Mouse (Mus musculus): ENCODE data around the gene E030030I06Rik. TPM values are rescaled to one million over a fixed set of nuclear protein-coding genes. Genes with fewer than 3 reads are reported as not detected.
A peak's percentile ranks its signal among the peaks of the same experiment; 100 is the strongest.
"Not testable (repeated sequence)": the region's sequence is repeated elsewhere in the genome, so short reads cannot be mapped to it uniquely, and the experiment has no call there.

The E030030I06Rik gene
- total and polyA plus RNA-seq, 2 experiments from 2014 or later: 1.9 TPM; not detected in 1

DNA sequence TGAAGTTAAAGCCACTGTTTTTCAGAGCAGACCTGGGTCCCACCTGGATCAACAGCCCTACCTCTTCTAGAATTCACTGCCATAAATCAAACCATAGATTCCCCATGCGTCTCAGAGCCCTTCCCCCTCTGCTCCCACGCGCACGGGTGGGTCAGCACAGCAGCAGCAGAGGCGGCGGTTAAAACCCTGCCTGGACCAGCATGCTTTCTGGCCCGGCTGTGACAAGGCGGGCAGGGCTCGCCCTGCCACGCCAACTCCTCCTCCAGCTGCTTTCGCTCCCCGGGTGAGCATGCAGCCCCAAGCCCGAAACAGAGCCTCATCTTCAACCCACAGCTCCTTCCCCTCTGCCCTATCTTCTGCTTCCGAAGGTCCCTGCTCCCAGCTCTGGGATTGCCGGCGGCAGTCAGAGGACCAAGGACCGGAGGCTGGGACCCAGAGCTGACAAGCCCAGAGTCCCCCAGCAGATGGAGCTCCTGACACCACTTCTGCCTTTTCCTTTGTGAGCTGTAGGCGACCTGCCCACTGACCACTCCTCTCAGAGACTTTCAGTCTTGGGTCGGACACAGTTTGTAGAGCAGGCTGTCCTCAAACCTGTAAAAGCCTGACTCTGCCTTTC, 8.3 kb downstream of the E030030I06Rik start:
- no peaks in the 10 kb centered on the region for H3K4me1 ChIP-seq (ENCODE audit: insufficient read depth, low read length)
- H3K4me2 ChIP-seq (ENCODE audit: low read depth, low read length, poor library complexity, severe bottlenecking): peak overlapping the region; percentile 53
- ATAC-seq (ENCODE audit: low FRiP score) (peak; percentile 49), DNase-seq (ENCODE audit: low spot score) (peak; percentile 81)
- no peaks in the 10 kb centered on the region for H3K36me3 ChIP-seq (ENCODE audit: insufficient read depth, low read length)
- H3K27me3 ChIP-seq (ENCODE audit: insufficient read depth, low read length): no peaks in the 10 kb centered on the region
- H3K27ac ChIP-seq (ENCODE audit: low read depth, low read length): no peak overlapping the region
- H3K9ac ChIP-seq (replicated peaks; ENCODE audit: low read length, poor library complexity, severe bottlenecking): 0 out of 2 replicates have a peak overlapping the region, but pooled peaks have one; percentile 6
- TF ChIP-seq CTCF (IDR thresholded peaks at IDR 0.05): peak; percentile 77
- H3K4me3 ChIP-seq (ENCODE audit: low read depth, low read length): peak overlapping the region; percentile 38
- H3K9me3 ChIP-seq (ENCODE audit: low read length): no peaks in the 10 kb centered on the region
- WGBS: under 1% methylated on average over 19 of the region's 19 CpGs

GRCm38 (mm10) chr10:22074531-22074930, 74.5 kb downstream of the E030030I06Rik start:
- Histone ChIP-seq H3K4me3 (ENCODE audit: low read depth, low read length) (no peak overlapping the region), H3K27me3 (ENCODE audit: insufficient read depth, low read length) (no peaks in the 10 kb centered on the region), H3K27ac (ENCODE audit: low read depth, low read length) (no peak overlapping the region), H3K4me2 (ENCODE audit: low read depth, low read length, poor library complexity, severe bottlenecking) (no peak overlapping the region), H3K36me3 (ENCODE audit: insufficient read depth, low read length) (no peaks in the 10 kb centered on the region), H3K9me3 (ENCODE audit: low read length) (no peaks in the 10 kb centered on the region), H3K9ac (replicated peaks; ENCODE audit: low read length, poor library complexity, severe bottlenecking) (no peak overlapping the region), H3K4me1 (ENCODE audit: insufficient read depth, low read length) (no peaks in the 10 kb centered on the region)
- TF ChIP-seq CTCF (IDR thresholded peaks at IDR 0.05): no peak
- ATAC-seq (ENCODE audit: low FRiP score): no peak
- WGBS: 88% methylated on average over 2 of the region's 2 CpGs
- DNase-seq (ENCODE audit: low spot score): no peak

- Histone ChIP-seq H3K4me2 (ENCODE audit: low read depth, low read length, poor library complexity, severe bottlenecking) (no peak overlapping the region), H3K4me1 (ENCODE audit: insufficient read depth, low read length) (no peaks in the 10 kb centered on the region), H3K27ac (ENCODE audit: low read depth, low read length) (no peak overlapping the region), H3K36me3 (ENCODE audit: insufficient read depth, low read length) (no peaks in the 10 kb centered on the region), H3K27me3 (ENCODE audit: insufficient read depth, low read length) (no peaks in the 10 kb centered on the region), H3K9me3 (ENCODE audit: low read length) (no peaks in the 10 kb centered on the region), H3K4me3 (ENCODE audit: low read depth, low read length) (no peak overlapping the region), H3K9ac (replicated peaks; ENCODE audit: low read length, poor library complexity, severe bottlenecking) (no peak overlapping the region)
- DNase-seq (ENCODE audit: low spot score) (no peak), ATAC-seq (ENCODE audit: low FRiP score) (no peak)
- TF ChIP-seq CTCF (IDR thresholded peaks at IDR 0.05): no peak; the same call in 1 of the 2 replicates
- 73% methylated on average over 2 of the region's 2 CpGs for whole genome bisulfite sequencing
Measured at GRCm38 (mm10) chr10:22072739-22073138, 76.3 kb downstream of the E030030I06Rik start.

- Histone ChIP-seq H3K4me2 (ENCODE audit: low read depth, low read length, poor library complexity, severe bottlenecking) (no peak overlapping the region), H3K4me3 (ENCODE audit: low read depth, low read length) (no peak overlapping the region), H3K36me3 (ENCODE audit: insufficient read depth, low read length) (no peaks in the 10 kb centered on the region), H3K4me1 (ENCODE audit: insufficient read depth, low read length) (no peaks in the 10 kb centered on the region), H3K27ac (ENCODE audit: low read depth, low read length) (no peak overlapping the region), H3K27me3 (ENCODE audit: insufficient read depth, low read length) (no peaks in the 10 kb centered on the region), H3K9ac (replicated peaks; ENCODE audit: low read length, poor library complexity, severe bottlenecking) (no peak overlapping the region), H3K9me3 (ENCODE audit: low read length) (no peaks in the 10 kb centered on the region)
- DNase-seq (ENCODE audit: low spot score): no peak
- TF ChIP-seq CTCF (IDR thresholded peaks at IDR 0.05): no peak
- ATAC-seq (ENCODE audit: low FRiP score): no peak
- WGBS: 69% methylated on average over 4 of the region's 4 CpGs
Measured at GRCm38 (mm10) chr10:22070576-22070975, 78.5 kb downstream of the E030030I06Rik start.

DNA sequence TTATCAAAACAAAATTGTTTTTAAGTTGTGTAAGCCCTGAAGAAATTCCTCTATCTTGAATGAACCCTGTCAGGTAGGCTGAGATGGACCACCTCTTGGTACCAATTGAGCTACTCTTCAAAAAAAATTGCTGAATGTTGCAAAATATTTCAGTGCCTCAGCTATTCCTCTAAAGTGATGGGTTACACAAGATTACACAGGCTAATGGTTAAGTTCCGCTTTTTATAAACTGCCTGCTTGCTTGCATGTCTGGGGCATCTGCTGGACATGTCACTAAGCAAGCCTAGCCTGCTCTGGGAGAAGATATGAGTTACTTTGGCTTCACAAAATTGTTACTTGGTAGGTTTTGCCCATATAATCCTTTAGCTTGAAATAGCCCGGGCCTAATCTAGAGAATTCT, 78.9 kb downstream of the E030030I06Rik start:
- H3K27ac ChIP-seq (ENCODE audit: low read depth, low read length): no peak overlapping the region
- 95% methylated on average over 2 of the region's 2 CpGs for WGBS
- no peak overlapping the region for H3K9ac ChIP-seq (replicated peaks; ENCODE audit: low read length, poor library complexity, severe bottlenecking)
- DNase-seq (ENCODE audit: low spot score): no peak
- H3K27me3 ChIP-seq (ENCODE audit: insufficient read depth, low read length): no peaks in the 10 kb centered on the region
- H3K4me1 ChIP-seq (ENCODE audit: insufficient read depth, low read length): no peaks in the 10 kb centered on the region
- TF ChIP-seq CTCF (IDR thresholded peaks at IDR 0.05): no peak
- H3K9me3 ChIP-seq (ENCODE audit: low read length): no peaks in the 10 kb centered on the region
- no peak overlapping the region for H3K4me2 ChIP-seq (ENCODE audit: low read depth, low read length, poor library complexity, severe bottlenecking)
- H3K4me3 ChIP-seq (ENCODE audit: low read depth, low read length): no peak overlapping the region
- ATAC-seq (ENCODE audit: low FRiP score): no peak
- no peaks in the 10 kb centered on the region for H3K36me3 ChIP-seq (ENCODE audit: insufficient read depth, low read length)

DNA sequence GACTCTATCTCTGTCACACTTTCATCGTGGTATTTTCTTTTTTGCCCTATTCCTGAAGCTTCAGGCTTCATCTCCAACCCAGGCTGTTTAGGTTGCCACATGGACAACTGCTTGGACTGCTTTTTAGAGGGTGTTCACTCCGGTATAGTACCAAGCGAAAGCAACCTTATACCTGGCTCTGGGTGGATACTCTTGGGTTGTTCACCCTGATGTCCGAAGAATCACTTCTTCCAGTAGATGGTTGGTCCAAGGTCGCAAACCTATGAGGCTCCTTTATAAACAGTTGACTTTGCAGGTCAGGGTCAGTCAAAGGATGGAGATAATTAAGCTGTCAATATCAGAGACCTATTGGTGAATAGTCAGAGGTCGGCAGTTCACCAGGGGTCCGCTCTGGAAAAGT, 81.1 kb downstream of the E030030I06Rik start, which contains the start of gene 4930444G20Rik:
Gene 4930444G20Rik (minus strand): TSS at position 101 of the 400 bp plus-strand sequence.
- not testable (repeated sequence) for H3K27ac ChIP-seq (ENCODE audit: low read depth, low read length); H3K9me3 ChIP-seq (ENCODE audit: low read length); H3K27me3 ChIP-seq (ENCODE audit: insufficient read depth, low read length); H3K9ac ChIP-seq (replicated peaks; ENCODE audit: low read length, poor library complexity, severe bottlenecking); H3K4me1 ChIP-seq (ENCODE audit: insufficient read depth, low read length); ATAC-seq (ENCODE audit: low FRiP score); H3K4me3 ChIP-seq (ENCODE audit: low read depth, low read length); H3K4me2 ChIP-seq (ENCODE audit: low read depth, low read length, poor library complexity, severe bottlenecking); H3K36me3 ChIP-seq (ENCODE audit: insufficient read depth, low read length); DNase-seq (ENCODE audit: low spot score)
- WGBS: 94% methylated on average over 7 of the region's 7 CpGs

Other genes with a start within 250 kb of the E030030I06Rik start
- gene 4930444G20Rik, start 81.2 kb downstream of the E030030I06Rik start, total RNA-seq (2014; rRNA removed): not detected in 2 replicates
- not detected in 2 replicates for gene 4930444G20Rik, start 81.2 kb downstream of the E030030I06Rik start, polyA plus RNA-seq (2015; fragmentation: Nextera tagmentation; extraction: Ambion mirVana)
- 0.11 and 0.19 TPM in 2 replicates for gene Raet1e, start 9.3 kb upstream of the E030030I06Rik start, total RNA-seq (2014; rRNA removed)
- not detected in 2 replicates for gene Raet1e, start 9.3 kb upstream of the E030030I06Rik start, polyA plus RNA-seq (2015; fragmentation: Nextera tagmentation; extraction: Ambion mirVana)
- 3.4 TPM in 1 of 2 replicates, not detected in the other for gene H60b, start 9.3 kb upstream of the E030030I06Rik start, total RNA-seq (2014; rRNA removed)
- gene H60b, start 9.3 kb upstream of the E030030I06Rik start, polyA plus RNA-seq (2015; fragmentation: Nextera tagmentation; extraction: Ambion mirVana): 0.28 TPM in 1 of 2 replicates, not detected in the other
- gene Raet1d, start 211.3 kb upstream of the E030030I06Rik start, total RNA-seq (2014; rRNA removed): 0.33 and 0.77 TPM in 2 replicates
- 0.62 and 0.82 TPM in 2 replicates for gene Raet1d, start 211.3 kb upstream of the E030030I06Rik start, polyA plus RNA-seq (2015; fragmentation: Nextera tagmentation; extraction: Ambion mirVana)